Mouse (Mus musculus) sigmoid colon, adult 10 weeks (tissue): ENCODE results near the gene Cby3. TPM values are rescaled to one million over a fixed set of nuclear protein-coding genes. Genes with fewer than 3 reads are reported as not detected.

Source experiments
- polyA plus RNA-seq: library from polyadenylated mRNA; stranded (reverse); fragments of 350-450 nt; fragmentation: Illumina TruSeq; extraction: RNeasy Lipid Tissue Mini Kit (QIAGEN cat#74804); gene quantifications from one replicate; pipeline ENCODE4 v1.2.3, GENCODE M21; 2014; ENCODE audit warnings: low read depth, low replicate concordance

The Cby3 gene
- not detected for polyA plus RNA-seq

DNA sequence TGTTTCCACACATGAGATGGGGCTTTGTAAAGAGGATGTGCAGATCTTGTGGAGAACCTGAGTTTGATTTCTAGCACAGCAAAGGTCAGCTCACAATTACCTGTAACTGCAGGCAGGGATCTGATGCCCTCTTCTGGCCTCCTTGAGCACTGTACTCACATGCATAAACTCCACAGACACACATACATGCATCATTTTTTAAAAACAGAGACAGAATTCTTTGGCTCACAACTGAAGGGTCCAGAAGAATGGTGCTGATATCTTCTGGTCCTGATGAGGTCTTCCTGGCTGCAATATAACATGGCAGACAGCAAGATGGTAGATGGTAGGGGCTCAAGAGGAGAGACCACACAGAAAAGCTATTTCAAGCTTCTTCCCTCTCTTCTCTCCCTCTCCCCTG, at the start of gene Cby3:
TSS of gene Cby3 (plus strand) at position 301 of the 400 bp plus-strand sequence.

DNA sequence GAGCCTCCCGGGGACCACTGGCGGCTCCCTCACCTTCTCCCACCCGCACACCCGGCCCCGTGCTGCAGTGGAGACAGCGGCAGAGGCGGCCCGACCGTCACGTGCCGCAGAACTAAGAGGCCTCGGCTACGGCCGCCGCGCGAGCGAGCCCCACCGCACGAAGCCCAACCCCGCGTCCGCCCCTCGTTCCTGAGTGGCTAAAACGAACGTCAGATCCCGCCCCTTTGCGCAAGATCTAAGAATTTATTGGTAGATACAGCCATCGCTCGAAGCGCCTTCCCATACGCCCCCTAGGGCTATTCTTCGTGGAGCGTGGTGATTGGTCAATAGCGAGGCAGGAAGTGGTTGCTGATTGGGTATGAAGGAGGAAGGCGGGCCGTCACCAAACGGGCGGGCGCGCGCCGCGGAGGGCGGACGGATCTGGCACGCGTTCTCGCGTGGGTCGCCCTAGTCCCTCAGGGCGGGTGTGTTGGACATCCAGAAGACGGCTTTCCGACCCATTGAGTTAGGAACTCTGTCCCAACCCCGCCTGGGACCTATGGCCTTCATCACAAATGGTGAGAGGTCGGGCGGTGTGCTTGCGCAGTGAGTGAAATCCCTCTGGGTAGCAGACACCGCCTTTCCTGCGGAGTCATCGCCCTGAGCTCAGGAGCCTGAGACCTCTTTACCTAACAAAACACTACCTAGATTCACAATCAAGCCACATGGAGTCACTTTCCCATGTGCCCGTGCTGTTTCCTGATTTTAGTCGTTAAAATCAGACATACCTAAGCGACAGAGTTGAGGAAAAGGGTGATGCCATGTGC, 28.6 kb upstream of the Cby3 start, which contains the start of gene Canx:
TSS of gene Canx (minus strand) at position 178 of the 806 bp plus-strand sequence.

DNA sequence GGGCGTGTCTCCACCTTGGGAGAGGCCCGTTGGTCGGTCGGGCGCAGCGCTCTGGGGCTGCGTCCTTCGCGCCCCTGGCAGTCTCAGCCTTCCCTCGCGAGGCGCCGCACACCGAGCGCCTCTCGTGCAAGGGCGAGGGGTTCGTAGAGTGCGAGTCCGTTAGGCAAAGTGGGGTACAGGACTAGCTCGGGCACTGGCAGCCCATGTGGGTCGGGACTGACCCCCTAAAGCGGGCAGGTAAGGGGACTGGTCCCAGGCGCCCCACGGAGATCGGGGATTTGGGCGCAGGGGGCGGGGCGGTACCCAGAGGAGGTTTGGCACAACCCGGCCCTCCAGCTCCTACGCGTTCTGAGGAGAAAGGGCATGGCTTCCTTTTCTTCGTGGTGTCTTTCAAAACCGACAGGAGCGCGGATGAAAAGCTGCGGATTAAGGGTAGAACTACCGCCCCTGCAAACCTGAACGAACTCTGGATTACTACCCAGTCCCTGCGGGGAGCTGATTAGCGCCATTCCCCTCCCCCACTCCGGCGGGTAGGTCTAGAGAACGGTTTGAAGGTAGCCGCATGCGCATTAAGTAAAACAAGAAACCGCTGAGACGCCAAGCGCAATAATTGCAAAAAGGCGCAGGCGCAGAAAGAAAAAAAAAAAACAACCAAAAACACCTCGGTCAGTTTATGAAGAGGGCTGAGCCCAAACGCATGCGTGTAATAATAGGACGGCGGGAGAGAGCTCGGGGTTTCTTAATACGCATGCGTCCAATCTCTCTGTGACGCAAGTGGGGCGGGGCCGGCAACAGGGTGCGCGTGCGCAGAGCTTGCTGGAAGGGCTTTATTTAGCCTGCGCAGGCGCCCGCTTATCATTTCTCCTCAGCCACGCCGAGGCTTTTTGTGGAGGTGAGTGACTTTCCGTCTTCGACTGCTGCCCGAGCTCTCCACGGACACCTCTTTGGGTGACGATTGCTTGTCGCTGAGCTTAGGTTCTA, 22.9 kb downstream of the Cby3 start, which contains the start of gene Hnrnph1:
TSS of gene Hnrnph1 (plus strand) at position 80 of the 981 bp plus-strand sequence.

Other genes starting within 250 kb of the Cby3 start
- gene Tbc1d9b, start 223.1 kb upstream of the Cby3 start, polyA plus RNA-seq: 4.3 TPM
- not detected for gene Mrnip, start 180.0 kb upstream of the Cby3 start, polyA plus RNA-seq
- 237 TPM for gene Sqstm1, start 143.6 kb upstream of the Cby3 start, polyA plus RNA-seq
- 9.8 TPM for gene Mgat4b, start 143.6 kb upstream of the Cby3 start, polyA plus RNA-seq
- gene Ltc4s, start 115.8 kb upstream of the Cby3 start, polyA plus RNA-seq: not detected
- 8.5 TPM for gene Maml1, start 62.2 kb upstream of the Cby3 start, polyA plus RNA-seq
- gene Canx, start 28.8 kb upstream of the Cby3 start, polyA plus RNA-seq: 524 TPM
- gene Hnrnph1, start 22.5 kb downstream of the Cby3 start, polyA plus RNA-seq: 1,214 TPM
- 34.1 TPM for gene Rufy1, start 76.7 kb downstream of the Cby3 start, polyA plus RNA-seq
- 4.1 TPM for gene Adamts2, start 247.6 kb downstream of the Cby3 start, polyA plus RNA-seq